Mouse (Mus musculus) myocyte (in vitro differentiated cells): ENCODE measurements at regions not wholly inside any gene's neighbourhood (a gene's known extent, or its start where the extent isn't known, plus 50 kb on each side); places are given as distances from the start of the nearest gene placed in this dataset.
"Not testable (repeated sequence)": the region's sequence is repeated elsewhere in the genome, so short reads cannot be mapped to it uniquely, and the experiment has no call there.

ENCODE experiments used
- H3K27me3 ChIP-seq: one replicate; pipeline ENCODE4 v1.6.1; 2011; ENCODE audit not compliant: control insufficient read depth, insufficient read depth, insufficient read length
- H3K36me3 ChIP-seq: one replicate; pipeline ENCODE4 v1.6.1; 2011; ENCODE audit not compliant: control insufficient read depth, insufficient read depth
- H3K4me2 ChIP-seq: one replicate; pipeline ENCODE4 v1.6.1; 2011; ENCODE audit warnings: low read depth, control low read depth
- H3K4me3 ChIP-seq: one replicate; pipeline ENCODE4 v1.5.1; 2011; ENCODE audit warnings: mild to moderate bottlenecking, control low read depth, moderate library complexity
- H3K79me2 ChIP-seq: one replicate; pipeline ENCODE4 v1.6.1; 2011; ENCODE audit not compliant: control insufficient read depth, insufficient read depth
- H3ac ChIP-seq: one replicate; pipeline ENCODE4 v1.6.1; 2011; ENCODE audit not compliant: control insufficient read depth, insufficient read length
- CEBPB ChIP-seq: IDR thresholded peaks from 2 replicates; pipeline ENCODE4 v1.6.1; 2011; ENCODE audit warnings: mild to moderate bottlenecking, moderate library complexity; ENCODE audit not compliant: poor library complexity, insufficient read depth, severe bottlenecking
- E2F4 ChIP-seq: IDR thresholded peaks from one replicate; pipeline ENCODE4 v1.6.1; 2011; ENCODE audit warnings: mild to moderate bottlenecking, control low read depth, moderate library complexity; ENCODE audit not compliant: insufficient read depth
- MAX ChIP-seq: IDR thresholded peaks from one replicate; pipeline ENCODE4 v1.6.1; 2011; ENCODE audit warnings: low read depth, mild to moderate bottlenecking, control low read depth
- MYOD1 ChIP-seq, 3 experiments: IDR thresholded peaks; one replicate each; pipeline ENCODE4 v1.6.1; 2011; ENCODE audit warnings: control low read depth in 2 of 3, low read depth in 2 of 3, mild to moderate bottlenecking in 2 of 3, moderate library complexity in 1 of 3; ENCODE audit not compliant: insufficient read length in 2 of 3, control insufficient read depth in 1 of 3
- MYOG ChIP-seq, 3 experiments: IDR thresholded peaks; one replicate each; pipeline ENCODE4 v1.6.1; 2011; ENCODE audit warnings: control low read depth in 2 of 3, low read depth in 2 of 3, mild to moderate bottlenecking in 2 of 3; ENCODE audit not compliant: insufficient read length in 2 of 3, control insufficient read depth in 1 of 3, insufficient read depth in 1 of 3
- POLR2A ChIP-seq: IDR thresholded peaks from one replicate; pipeline ENCODE4 v1.6.1; 2011; ENCODE audit warnings: low read depth, mild to moderate bottlenecking, control low read depth, moderate library complexity; ENCODE audit not compliant: insufficient read length
- POLR2AphosphoS2 ChIP-seq: IDR thresholded peaks from one replicate; pipeline ENCODE4 v1.6.1; 2011; ENCODE audit warnings: low read depth, control low read depth; ENCODE audit not compliant: insufficient read length
- REST ChIP-seq: IDR thresholded peaks from one replicate; pipeline ENCODE4 v1.6.1; 2011; ENCODE audit warnings: mild to moderate bottlenecking, control low read depth, moderate library complexity; ENCODE audit not compliant: insufficient read depth, insufficient read length
- SRF ChIP-seq: IDR thresholded peaks from one replicate; pipeline ENCODE4 v1.6.1; 2011; ENCODE audit warnings: low read depth; ENCODE audit not compliant: control insufficient read depth, insufficient read length
- TCF12 ChIP-seq: IDR thresholded peaks from one replicate; pipeline ENCODE4 v1.6.1; 2011; ENCODE audit warnings: mild to moderate bottlenecking, control low read depth; ENCODE audit not compliant: poor library complexity, insufficient read depth, severe bottlenecking
- TCF3 ChIP-seq: IDR thresholded peaks from one replicate; pipeline ENCODE4 v1.6.1; 2011; ENCODE audit warnings: low read depth, control low read depth; ENCODE audit not compliant: insufficient read length
- USF1 ChIP-seq: IDR thresholded peaks from one replicate; pipeline ENCODE4 v1.6.1; 2011; ENCODE audit warnings: low read depth, mild to moderate bottlenecking, control low read depth, moderate library complexity

DNA sequence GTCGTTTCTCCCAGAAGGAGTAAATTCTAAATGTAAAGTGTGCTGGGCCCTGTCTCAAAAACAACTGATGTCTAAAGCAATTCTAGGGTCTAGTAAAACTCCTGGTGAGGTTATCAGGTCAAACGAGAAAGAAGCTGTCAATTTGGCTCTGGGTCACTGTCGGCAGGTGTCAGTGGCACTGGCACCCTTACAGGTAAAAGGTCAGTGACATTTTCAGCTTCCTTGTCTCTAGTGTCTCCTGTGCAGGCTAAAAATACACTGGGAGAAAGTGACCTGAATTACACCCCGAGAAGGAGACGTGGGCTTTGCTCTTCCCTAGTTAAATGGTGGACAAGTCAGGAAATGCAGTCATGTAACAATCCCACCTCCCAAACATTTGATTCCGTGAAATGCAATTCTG is 91.8 kb upstream of the Slc38a2 start:
- Histone ChIP-seq H3K4me3 (no peak overlapping the region), H3K4me2 (no peak overlapping the region), H3ac (no peak overlapping the region), H3K36me3 (no peaks in the 10 kb centered on the region), H3K27me3 (no peaks in the 10 kb centered on the region), H3K79me2 (no peaks in the 10 kb centered on the region)
- TF ChIP-seq USF1 (no peak), E2F4 (no peak), CEBPB (no peak), SRF (no peak), POLR2A (no peak), MYOG (IDR thresholded peaks at IDR 0.05; ENCODE audit: control insufficient read depth in 1 of 3, insufficient read depth in 1 of 3, insufficient read length in 2 of 3, low read depth in 2 of 3) (no peak)

DNA sequence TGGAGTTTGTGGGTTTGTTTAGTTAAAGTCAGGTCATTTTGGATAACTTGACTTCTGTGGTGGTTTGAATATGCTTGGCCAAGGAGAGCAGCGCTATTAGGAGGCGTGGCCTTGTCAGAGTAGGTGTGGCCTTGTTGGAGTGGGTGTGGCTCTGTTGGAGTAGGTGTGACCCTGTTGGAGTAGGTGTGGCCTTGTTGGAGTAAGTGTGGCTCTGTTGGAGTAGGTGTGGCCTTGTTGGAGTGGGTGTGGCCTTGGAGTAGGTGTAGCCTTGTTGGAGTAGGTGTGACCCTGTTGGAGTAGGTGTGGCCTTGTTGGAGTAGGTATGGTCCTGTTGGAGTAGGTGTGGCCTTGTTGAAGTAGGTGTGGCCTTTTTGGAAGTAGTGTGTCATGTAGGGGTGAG is 88.4 kb upstream of the Slc38a2 start:
- not testable (repeated sequence) for H3K27me3 ChIP-seq, H3K4me3 ChIP-seq, H3K4me2 ChIP-seq, H3K36me3 ChIP-seq, H3ac ChIP-seq, H3K79me2 ChIP-seq

DNA sequence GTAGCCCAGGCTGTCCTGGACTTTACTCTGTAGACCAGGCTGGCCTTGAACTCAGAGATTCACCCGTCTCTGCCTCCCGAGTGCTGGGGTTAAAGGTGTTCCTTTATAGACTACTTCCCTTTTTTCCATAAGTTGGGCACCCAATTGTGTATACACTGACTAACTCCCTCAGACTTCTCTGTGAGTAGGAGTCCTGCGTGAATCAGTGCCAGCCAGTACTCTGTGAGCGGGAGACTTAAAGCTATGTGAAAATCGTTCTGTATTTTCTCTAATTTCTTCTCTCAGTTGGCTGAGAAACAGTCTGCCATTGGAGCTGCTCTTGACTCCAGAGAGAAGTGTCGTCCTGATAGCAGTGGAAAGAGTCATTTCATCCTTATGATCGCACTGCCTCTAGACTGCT is 85.0 kb upstream of the Slc38a2 start:
- no peak for TF ChIP-seq POLR2A
- no peak for TF ChIP-seq MYOG (IDR thresholded peaks at IDR 0.05; ENCODE audit: control insufficient read depth in 1 of 3, insufficient read depth in 1 of 3, insufficient read length in 2 of 3, low read depth in 2 of 3)
- TF ChIP-seq TCF3, result no peak
- no peak for TF ChIP-seq MYOD1 (IDR thresholded peaks at IDR 0.05; ENCODE audit: control insufficient read depth in 1 of 3, insufficient read length in 2 of 3, low read depth in 2 of 3)
- TF ChIP-seq MAX, result no peak
- no peak for TF ChIP-seq USF1
- TF ChIP-seq REST, result no peak
- no peak for TF ChIP-seq TCF12
- no peak for TF ChIP-seq E2F4
- no peak for TF ChIP-seq SRF
- TF ChIP-seq POLR2AphosphoS2, result no peak
- TF ChIP-seq CEBPB, result no peak
- Histone ChIP-seq H3K36me3 (no peaks in the 10 kb centered on the region), H3K27me3 (no peaks in the 10 kb centered on the region), H3K4me2 (no peak overlapping the region), H3ac (no peak overlapping the region), H3K79me2 (no peaks in the 10 kb centered on the region), H3K4me3 (no peak overlapping the region)

DNA sequence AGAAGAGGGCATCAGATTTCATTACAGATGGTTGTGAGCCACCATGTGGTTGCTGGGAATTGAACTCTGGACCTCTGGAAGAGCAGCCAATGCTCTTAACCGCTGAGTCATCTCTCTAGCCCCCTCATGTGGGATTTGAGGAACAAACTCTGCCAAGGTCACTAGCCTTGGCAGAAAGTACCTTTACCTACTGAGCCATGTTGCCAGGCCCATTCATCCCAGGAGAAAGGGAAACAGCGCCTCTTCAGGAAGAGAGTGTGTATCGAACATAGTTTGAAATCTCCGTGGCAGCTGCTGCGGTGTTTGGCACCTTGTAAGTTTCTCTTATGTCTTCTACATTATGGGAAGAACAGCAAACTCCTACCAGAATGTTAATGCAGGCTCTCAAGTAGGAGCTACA is 82.0 kb upstream of the Slc38a2 start:
- Histone ChIP-seq H3K4me2 (no peak overlapping the region), H3K4me3 (no peak overlapping the region), H3ac (no peak overlapping the region), H3K79me2 (no peaks in the 10 kb centered on the region), H3K27me3 (no peaks in the 10 kb centered on the region), H3K36me3 (no peaks in the 10 kb centered on the region)
- no peak for TF ChIP-seq POLR2AphosphoS2

DNA sequence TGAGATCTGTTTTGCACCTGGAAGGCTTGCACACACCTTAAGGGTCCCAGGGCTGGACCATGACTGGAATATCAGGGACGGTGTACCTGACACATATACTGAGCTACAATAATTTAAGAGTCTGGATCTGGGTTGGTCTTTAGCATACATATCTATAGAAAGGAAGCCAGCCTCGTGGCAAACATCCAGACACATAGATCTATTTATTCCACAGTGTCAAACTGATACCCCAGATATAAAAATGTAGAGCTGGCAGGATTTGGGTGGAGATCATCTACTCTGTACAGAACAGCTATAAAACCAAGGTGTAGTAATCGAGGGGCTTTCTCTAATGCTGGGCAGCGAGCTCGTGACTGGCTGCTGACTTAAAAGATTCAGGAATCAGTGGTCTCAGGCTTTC is 81.1 kb upstream of the Slc38a2 start:
- Histone ChIP-seq H3K4me3 (no peak overlapping the region), H3K79me2 (no peaks in the 10 kb centered on the region), H3K36me3 (no peaks in the 10 kb centered on the region), H3K4me2 (no peak overlapping the region), H3K27me3 (no peaks in the 10 kb centered on the region), H3ac (no peak overlapping the region)
- TF ChIP-seq TCF3 (no peak), MYOG (IDR thresholded peaks at IDR 0.05; ENCODE audit: control insufficient read depth in 1 of 3, insufficient read depth in 1 of 3, insufficient read length in 2 of 3, low read depth in 2 of 3) (no peak), TCF12 (no peak), REST (no peak), MAX (no peak), POLR2AphosphoS2 (no peak), E2F4 (no peak), POLR2A (no peak), CEBPB (no peak), SRF (no peak), MYOD1 (IDR thresholded peaks at IDR 0.05; ENCODE audit: control insufficient read depth in 1 of 3, insufficient read length in 2 of 3, low read depth in 2 of 3) (no peak), USF1 (no peak)

DNA sequence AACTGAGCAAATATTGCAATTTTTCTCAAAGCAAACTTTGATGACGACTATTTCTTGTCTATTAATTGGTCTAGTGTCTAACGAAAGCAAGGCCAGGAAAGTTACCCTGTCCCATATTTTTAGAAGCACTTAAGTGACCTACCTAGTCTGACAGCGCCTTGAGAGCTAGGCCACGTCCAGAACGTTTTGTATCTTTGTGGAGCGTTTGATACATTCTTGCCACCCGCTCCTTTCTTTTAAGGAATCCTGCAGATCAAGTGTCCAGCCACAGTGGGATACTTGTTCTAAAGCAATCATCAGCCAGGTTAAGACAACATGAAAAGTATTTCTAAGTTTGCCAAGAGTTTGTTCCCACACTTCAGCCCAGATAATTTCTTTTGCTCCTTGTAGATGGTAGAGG is 79.8 kb upstream of the Slc38a2 start:
- Histone ChIP-seq H3ac (no peak overlapping the region), H3K79me2 (no peaks in the 10 kb centered on the region), H3K36me3 (no peaks in the 10 kb centered on the region), H3K27me3 (no peaks in the 10 kb centered on the region), H3K4me2 (no peak overlapping the region), H3K4me3 (no peak overlapping the region)
- TF ChIP-seq MYOG (IDR thresholded peaks at IDR 0.05; ENCODE audit: control insufficient read depth in 1 of 3, insufficient read depth in 1 of 3, insufficient read length in 2 of 3, low read depth in 2 of 3) (no peak), TCF12 (no peak), POLR2AphosphoS2 (no peak), E2F4 (no peak), CEBPB (no peak), MYOD1 (IDR thresholded peaks at IDR 0.05; ENCODE audit: control insufficient read depth in 1 of 3, insufficient read length in 2 of 3, low read depth in 2 of 3) (no peak), POLR2A (no peak), MAX (no peak), TCF3 (no peak), USF1 (no peak), REST (no peak), SRF (no peak)
